Mouse (Mus musculus) olfactory bulb, adult 2 months (tissue): ENCODE measurements around the gene Nucb1.
"Not testable (repeated sequence)": the region's sequence is repeated elsewhere in the genome, so short reads cannot be mapped to it uniquely, and the experiment has no call there.

Experiments used
- CTCF ChIP-seq: fragments of 200-500 bp; IDR thresholded peaks from 2 replicates; pipeline ENCODE4 v1.5.1; 2012; ENCODE audit warnings: low read depth, mild to moderate bottlenecking, low read length, moderate library complexity; ENCODE audit not compliant: insufficient read depth
- POLR2A ChIP-seq: fragments of 200-500 bp; IDR thresholded peaks from 2 replicates; pipeline ENCODE4 v1.6.1; 2012; ENCODE audit warnings: mild to moderate bottlenecking, low read depth, low read length, moderate library complexity; ENCODE audit not compliant: insufficient read depth

DNA sequence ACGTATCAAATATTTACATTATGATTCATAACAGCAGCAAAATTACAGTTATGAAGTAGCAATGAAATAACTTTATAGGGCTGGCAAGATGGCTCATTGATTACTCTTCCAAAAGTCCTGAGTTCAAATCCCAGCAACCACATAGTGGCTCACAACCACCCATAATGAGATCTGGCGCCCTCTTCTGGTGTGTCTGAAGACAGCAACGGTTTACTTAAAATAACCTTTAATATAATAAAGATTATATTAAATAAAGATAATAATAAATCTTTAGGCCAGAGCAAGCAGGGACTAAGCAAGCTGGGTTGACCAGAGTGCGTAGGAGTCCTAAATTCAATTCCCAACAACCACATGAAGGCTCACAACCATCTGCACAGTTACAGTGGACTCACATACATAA, 47.3 kb downstream of the Nucb1 start:
- not testable (repeated sequence) for TF ChIP-seq POLR2A, CTCF
